Mouse (Mus musculus) layer of hippocampus, adult 9-10 months (tissue): ENCODE measurements around the gene Nwd1.
"Not testable (repeated sequence)": the region's sequence is repeated elsewhere in the genome, so short reads cannot be mapped to it uniquely, and the experiment has no call there.

Experiments
- DNase-seq: peaks from one replicate; pipeline ENCODE4 v3.0.0; 2022; ENCODE audit warnings: low spot score

The Nwd1 gene

DNA sequence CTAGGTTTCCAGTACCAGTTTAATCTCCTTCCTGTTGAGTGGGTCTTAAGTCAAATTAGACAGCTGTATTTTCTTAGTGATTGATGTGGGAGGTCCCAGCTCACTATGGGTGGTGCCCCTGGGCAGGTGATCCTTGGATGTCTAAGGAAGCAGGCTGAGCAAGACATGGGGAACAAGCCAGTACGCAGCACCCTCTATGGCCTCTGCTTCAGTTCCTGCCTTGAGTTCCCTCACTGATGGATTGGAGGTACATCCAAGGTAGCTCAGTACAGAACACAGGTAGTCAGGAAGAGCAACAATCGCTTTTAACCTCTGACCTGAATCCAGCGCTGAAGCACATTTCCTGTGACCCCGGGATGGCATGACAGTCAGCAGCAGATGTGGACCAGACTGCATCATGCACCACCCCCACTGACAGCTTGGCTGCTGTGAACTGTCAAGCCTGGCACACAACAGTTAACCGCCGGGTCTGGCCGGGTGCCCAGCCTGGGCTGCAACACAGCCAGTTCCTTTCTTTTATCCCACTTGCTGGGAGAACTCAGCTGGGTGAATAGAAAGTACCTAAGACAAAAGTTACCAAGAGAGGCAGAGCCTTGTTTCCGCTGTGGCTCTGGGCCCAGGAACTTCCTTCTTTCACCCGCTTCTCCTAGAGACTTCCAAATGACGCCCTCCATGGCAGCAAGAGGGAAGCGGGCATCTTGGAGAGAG is at the start of gene Nwd1:
Nwd1 (plus strand) TSS at position 652 of the 708 bp plus-strand sequence.
- DNase-seq: peak; percentile 65

DNA sequence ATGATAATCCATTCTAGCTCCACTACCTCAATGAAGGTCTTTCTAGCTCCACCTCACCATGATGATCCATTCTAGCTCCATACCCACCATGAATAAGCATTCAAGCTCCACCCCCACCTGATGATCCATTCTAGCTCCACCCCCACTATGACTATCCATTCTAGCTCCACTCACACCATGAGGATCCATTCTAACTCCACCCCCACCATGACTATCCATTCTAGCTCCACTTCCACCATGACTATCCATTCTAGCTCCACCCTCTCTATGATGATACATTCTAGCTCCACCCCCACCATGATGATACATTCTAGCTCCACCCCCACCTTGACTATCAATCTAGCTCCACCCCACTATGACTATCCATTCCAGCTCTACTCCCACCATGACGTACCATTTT is 3.6 kb upstream of the Nwd1 start:
- no peak for DNase-seq

DNA sequence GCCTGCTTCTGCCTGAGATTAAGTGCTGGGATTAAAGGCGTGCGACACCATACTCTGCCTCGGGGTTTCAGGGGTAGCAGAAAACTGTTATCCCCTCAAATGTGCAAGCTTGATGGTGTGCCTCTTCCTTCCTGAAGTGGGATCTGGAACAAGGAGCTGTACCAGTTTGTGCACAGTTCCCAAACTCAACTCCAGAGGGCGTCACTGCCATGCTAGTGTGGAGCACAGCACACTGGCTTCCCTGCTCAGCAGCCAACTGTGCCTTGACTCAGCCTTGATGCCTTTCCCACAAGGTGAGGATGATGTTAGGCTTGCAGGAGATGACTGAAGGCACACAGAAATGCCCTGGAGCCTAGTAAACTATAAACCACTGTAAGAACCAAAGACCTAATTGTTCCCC is 1.9 kb upstream of the Nwd1 start:
- no peak for DNase-seq

DNA sequence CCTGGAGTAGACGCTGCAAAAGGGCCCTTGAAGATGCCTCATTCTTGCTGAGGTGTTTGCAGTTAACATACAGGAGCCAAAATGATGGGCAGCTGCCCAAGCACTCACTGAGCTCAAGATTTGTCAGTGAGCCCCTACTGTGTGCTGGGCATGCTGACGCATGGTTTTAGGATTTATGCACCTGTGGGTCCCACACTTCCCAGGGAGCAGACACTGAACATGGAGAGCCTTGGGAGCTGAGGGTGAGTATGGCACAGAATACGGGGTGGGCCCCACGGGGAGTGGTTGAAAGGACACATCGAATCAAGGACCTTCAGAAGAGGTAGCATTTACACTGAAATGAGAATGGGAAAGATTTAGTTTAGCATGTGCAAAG is 245 bp downstream of the Nwd1 start:
- DNase-seq: no peak

DNA sequence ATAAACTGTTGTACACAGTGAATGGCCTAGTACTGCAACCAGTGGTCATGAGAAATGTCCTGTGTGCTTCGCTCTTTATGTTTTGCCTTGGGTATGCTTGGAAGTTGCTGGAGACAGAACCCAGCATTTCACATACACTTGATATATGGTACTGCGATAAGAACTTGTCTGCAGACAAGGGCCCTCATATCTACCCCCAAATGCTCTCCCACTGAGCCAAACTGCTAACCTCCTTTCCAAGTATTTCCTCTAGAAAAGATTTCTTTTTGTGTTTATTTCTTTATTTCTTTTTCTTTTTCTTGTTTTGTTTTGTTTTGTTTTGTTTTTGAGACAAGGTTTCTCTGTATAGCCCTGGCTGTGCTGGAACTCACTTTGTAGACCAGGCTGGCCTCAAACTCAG is 4.2 kb downstream of the Nwd1 start:
- DNase-seq: no peak

DNA sequence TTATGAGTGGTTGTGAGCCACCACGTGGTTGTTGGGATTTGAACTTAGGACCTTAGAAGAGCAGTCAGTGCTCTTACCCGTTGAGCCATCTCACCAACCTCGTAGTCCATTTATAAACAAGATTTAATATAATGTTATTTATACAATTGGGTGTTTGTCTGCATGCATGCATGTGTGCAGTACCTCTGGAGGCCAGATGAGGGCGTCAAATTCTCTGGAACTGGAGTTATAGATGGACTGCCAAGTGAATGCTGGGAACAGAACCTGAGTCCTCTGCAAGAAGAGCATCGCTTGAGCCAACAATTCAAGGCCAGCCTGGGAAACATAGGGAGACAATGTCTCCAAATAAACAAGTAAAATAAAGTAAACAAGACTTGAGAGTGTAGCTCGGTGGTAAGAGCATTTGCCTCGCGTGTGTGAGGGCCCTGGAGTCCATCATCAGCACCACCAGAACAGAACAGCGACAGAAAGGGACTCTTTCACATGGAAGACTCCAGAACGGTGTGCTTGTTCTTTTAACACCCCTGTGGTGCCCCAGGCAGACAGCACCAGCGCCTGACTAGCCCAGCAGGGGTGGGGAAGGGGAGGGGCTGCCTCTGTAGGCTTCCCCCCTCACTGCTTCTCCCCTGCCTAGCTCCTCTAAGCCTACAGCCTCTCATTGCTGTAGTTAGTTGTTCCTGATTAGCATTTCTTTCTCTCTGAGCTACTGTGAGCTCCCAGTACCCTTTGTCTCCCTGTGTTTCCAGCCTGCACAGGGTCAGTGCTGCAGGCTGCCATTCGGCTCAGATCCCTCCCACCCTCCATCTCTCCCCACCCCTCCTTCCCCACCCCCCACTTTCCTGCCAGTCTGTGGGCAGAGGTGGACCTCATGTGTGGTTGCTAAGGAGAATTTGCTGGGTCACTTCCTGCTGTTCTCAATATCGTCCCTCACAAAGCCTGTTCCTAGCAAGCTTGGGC is 8.3 kb downstream of the Nwd1 start:
- no peak for DNase-seq

DNA sequence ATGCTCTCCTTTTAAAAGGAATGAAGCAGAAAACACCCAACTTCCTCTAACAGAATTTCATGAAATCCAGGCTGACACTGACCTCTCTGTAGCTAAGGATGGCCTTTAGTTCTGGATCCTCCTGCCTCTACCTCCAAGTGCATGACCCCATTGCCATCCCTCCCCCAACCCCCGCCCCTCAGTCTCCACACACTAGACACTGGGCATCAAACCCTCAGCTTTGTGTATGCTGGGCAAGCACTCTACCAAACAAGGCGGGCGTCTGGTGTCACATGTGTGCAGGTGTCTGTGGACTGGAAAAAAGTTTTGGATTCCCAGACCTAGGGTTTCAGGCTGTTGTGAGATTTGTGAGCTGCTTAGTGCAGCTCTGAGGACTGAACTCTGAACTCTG is 9.0 kb downstream of the Nwd1 start:
- no peak for DNase-seq

DNA sequence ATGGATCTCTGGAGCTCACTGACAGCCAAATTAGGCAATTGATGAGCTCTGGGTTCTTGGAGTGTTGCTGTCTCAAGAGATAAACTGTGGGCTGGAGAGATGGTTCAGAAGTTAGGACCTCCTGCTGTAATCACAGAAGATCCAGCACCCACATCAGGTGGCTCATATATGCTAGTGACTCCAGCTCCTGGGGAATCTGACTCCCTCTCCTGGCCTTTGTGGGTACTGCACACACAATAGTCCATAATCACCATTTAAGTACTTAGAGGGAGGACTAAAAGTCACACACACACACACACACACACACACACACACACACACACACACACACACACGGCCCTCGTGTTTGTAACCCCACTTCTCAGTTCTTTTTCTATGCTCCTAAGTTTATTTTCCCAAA is 13.5 kb downstream of the Nwd1 start:
- DNase-seq: no peak

DNA sequence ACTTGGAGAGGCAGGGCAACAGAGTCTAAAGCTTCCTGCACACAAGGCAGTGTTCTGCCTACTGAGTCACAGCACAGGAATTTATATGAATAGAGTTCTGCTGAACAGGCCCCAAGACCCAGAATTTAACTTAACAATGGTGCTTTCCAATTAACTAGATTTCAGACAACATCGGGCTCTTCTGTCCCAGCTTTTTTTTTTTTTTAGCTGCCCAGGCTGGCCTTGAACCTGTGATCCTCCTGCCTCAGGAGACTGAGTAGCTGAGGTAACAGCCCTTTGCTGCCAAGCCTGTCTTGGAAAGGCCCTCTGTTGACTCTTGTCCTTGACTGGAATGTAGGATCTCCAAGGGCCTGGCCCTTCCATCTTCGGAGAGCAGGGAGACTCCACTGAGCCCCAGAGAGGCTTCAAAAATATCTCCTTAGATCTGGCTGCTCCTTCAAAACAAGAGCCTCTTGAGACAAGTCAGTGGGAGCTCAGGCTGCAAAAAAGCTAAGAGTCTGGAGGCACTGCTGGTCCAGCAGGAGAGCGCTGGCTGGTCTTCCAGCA is 17.7 kb downstream of the Nwd1 start:
- DNase-seq: no peak

DNA sequence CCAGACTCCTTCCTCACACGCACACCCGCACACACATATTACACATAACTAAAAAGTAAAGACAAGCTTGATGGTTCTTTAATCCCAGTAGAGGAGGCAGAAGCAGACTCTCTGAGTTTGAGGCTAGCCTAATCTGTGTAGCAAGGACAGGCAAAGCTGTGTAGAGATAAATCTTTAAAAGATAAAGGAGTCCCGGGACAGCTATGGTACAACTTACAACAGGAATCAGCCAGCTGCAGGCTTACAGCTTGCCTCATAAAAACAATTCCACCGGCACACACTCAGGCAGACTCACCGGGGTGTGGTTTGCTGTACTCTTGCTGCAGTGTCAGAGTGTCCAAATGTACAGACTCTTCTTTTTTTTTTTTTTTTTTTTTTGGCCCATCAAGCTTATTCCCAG is 18.2 kb downstream of the Nwd1 start:
- no peak for DNase-seq

DNA sequence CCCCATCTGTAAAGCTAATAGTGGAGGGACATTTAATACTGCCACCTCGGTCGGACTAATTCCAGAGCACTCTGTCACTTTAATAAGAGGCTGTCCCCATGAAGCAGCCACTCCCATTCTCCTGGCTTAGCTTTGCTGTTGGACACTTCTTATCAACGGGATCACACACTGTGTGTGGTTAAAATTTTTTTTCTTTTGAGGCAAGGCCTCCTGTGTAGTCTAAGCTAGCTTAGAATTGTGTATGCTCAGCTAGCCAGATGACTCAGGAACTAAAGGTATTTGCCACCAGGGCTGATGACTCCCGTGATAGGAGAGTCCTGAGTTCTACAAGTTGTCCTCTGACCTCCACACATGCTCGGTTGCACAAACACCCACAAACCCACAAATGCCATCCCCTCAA is 18.9 kb downstream of the Nwd1 start:
- DNase-seq: no peak

DNA sequence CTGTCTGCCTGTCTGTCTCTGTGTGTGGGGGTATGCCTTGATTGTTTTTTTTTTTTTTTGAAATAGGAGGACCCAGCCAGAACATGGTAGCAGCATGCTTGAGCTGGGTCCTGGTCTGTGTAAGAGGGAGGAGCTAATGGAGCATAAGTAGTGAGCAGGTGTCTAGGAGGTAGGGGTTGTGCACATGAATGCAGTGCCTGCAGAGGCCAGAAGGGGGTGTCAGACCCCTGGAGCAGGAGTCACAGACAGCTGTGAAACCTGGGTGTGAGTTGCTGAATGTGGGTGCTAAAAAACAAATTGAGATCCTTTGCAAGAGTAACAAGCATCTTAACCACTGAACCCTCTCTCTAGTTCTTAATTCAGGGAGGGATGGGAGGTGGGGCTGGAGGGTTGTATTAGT is 22.4 kb downstream of the Nwd1 start:
- DNase-seq: no peak

DNA sequence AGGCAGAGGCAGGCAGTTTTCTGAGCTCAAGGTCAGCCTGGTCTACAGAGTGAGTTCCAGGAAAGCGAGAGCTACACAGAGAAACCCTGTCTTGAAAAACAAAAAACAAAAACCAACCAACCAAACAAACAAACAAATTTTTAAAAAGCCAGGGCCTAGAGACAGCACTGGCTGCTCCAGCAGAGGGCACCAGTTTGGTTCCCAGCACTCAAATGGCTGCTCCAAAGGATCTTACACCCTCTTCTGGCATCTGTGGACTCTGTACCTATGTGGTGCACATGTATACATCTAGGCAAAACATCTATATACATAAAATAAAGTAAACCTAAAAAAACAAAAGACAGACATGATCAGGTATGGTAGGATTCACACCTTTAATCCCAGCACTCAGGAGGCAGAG is 26.3 kb downstream of the Nwd1 start:
- DNase-seq: no peak

DNA sequence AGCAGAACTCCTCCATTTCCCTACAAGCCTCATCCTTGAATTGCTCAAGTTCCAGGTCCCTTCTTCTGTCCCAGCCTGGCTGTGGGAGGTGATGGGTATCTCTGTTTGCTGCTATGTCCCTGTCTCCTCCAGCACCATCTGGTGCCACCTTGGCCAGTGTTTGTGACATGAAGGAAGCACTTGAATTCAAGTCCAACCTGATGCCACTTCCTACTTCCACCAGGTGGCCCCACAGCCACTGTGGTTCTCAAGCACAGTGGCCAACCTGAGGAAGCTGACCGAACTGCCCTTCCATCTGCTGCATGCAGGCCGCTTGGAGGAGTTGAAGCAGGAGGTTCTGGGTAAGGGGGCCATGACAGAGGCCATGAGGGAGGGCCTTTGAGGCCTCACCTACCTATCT is 27.7 kb downstream of the Nwd1 start:
- no peak for DNase-seq

DNA sequence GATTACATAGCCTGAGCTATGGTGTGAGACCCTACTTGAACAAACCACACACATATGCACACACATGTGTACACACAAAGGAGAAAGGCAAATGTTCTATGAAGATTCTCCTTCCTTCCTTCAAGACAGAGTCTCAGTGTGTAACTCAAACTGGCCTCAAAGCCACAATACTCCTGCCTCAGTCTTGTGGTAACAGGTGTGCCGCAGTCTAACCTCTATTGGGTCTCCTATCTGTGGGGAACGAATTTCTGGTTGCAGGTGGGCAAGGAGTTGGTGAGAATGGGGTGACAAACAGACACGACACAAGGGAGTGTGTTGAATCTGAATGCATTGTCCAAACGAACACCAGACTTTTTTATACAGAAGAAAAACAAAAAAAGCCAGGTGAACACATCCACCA is 29.9 kb downstream of the Nwd1 start:
- no peak for DNase-seq

DNA sequence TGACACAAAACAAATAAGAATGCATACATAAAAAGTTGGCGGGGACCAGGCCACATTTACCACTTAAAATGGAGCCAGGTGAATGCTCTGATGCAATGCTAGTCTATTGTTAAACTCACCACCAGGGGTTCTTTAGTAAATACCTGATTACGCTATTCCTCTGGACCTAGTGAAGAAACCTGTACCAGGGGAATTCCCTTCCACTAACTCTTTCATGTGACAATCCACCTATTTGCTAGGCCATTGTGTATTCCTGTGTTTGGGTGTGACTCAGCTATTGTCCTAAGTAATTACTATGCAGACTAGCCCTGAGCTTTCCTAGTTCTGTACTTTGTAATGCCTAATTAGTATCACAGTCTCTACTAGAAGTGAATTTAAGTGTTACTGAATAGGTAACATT is 30.3 kb downstream of the Nwd1 start:
- not testable (repeated sequence) for DNase-seq

DNA sequence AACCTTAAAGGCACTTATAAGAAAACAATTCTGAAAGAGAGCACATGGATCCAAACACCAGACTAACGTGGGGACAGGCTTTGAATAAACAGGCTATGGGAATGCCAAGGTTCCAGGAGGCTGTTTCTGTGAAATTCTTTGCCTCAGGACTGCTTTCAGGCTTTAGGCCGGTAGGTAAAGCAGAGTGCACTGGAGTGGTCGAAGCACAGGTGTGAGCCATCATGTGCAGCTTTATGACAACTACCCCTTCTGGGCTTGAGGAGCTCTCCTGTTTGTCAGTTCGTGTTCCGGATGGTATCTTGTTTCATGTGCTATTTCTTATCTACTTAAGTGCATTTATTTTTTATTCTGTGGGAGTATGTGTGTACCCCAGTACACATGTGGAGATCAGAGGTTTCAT is 30.8 kb downstream of the Nwd1 start:
- DNase-seq: no peak

DNA sequence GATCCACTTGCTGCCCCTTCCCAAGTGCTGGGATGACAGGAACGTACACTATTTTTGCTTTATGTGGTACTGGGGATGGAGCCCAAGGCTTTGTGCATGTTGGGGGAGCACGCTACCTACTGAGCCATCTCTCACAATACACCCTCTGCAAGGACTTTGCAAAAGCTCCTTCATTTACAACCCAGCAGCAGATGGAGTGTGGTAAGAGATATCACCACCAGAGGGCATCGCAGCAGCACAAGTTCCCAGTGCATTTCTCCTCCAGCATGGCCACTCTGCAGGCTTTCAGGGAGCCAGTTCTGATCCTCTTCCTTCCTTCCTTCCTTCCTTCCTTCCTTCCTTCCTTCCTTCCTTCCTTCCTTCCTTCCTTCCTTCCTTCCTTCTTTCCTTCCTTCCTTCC is 33.6 kb downstream of the Nwd1 start:
- DNase-seq: peak; percentile 67

DNA sequence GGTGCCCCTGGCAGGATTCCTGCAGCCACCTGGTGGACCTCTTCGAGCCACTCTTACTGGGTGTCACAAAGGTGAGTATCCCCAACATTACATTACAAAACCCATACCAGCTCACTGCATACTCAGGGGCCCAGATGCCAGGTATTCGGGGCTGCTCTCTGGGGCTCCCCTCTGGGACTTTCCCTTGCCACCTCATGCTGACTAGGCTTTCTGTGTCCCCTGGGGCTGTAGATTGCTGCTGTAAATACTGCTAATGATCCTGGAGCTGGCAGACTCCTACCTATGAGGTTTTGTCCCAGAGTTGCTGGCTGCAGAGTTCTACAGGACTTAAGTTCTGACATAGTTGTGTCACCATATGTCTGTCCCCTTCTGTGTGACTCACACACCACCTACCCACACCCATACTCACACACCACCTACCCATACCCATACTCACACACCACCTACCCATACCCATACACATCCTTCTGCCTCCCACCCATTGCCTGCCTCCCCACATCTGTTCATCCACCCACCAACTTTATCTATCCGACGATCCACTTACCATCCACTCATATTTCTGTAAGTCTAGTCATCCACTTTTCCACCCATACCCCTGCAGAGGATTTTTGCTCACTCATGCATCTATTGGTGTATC is 35.7 kb downstream of the Nwd1 start:
- DNase-seq: no peak

DNA sequence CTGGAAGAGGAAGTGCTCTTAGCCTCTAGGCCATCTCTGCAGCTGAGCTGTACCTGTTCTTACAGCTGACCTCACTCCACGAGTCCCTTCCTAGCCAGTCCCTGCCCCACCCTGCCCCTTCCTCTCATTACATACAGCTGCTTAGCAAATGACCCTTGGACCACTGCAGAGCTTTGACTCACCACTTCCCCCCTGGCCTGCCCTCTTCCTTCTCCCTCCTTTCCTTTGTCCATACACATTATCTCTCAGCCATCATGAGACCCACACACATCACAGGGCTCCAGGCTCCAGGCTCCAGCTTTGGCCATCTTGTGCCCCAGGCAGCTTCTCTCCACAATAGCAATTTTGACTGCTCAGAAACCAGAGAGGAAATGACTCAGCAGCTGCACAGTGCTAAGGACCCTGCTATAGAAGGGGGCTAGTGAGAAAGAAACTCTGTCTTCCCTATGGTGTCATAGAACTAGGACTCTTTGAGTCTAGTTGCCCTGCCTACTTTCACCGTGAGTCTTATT is 36.6 kb downstream of the Nwd1 start:
- DNase-seq: no peak

DNA sequence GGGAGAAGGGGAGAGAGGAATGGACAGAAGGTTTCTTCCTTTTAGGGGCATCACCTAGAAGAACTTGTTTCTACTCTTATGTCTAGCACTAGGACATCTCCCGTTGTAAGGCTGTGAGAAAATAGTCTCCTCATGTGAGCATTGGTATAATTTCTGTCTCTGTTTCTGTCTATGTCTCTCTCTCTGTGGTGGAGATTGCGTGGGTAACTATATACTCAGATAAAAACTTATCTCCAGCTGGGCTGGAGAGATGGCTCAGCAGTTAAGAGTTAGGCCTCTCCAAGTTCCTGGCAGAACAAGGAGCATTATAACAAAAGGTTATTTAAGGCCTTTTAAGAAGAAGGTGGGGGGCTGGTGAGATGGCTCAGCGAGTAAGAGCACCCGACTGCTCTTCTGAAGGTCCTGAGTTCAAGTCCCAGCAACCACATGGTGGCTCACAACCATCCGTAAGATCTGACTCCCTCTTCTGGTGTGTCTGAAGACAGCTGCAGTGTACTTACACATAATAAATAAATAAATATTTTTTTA is 37.1 kb downstream of the Nwd1 start:
- DNase-seq: not testable (repeated sequence)

DNA sequence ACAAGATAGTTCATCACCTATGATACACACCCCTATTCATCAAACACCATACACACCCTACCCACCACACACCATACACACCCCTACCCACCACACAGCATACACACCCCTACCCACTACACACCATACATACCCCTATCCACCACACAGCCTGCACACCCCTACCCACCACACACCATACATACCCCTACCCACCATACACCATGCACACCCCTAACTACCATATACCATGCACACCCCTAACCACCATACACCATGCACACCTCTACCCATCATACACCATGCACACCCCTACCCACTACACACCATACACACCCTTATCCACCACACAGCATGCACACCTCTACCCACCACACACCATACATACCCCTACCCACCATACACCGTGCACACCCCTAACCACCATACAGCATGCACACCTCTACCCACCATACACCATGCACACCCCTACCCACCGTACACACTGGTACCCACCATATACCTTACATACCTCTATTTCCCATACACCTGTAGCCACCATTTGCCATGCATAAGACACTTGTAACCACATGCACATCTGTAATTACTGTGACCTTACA is 51.9 kb downstream of the Nwd1 start:
- no peak for DNase-seq
